Mouse (Mus musculus) midbrain, postnatal 0 days (tissue): ENCODE measurements around the gene Rxrb. TPM values are rescaled to one million over a fixed set of nuclear protein-coding genes. Genes with fewer than 3 reads are reported as not detected.

Experiments used
- ATAC-seq: fragments of 200-750 bp; cut with Nextera tagmentation; 2 replicates; pipeline ENCODE4 v1.8.0; 2017; ENCODE audit warnings: moderate number of reproducible peaks, mild to moderate bottlenecking, moderate TSS enrichment, moderate library complexity; ENCODE audit not compliant: low FRiP score
- DNase-seq: peaks from one replicate; pipeline ENCODE4 v3.0.0-alpha.2; 2015; ENCODE audit warnings: low spot score
- H3K27ac ChIP-seq: fragments of 300-500 bp; sonication (generic); 2 replicates; pipeline ENCODE4 v1.5.1; 2014; ENCODE audit warnings: low read depth, mild to moderate bottlenecking, low read length, mixed read lengths
- H3K27me3 ChIP-seq: fragments of 300-500 bp; sonication (generic); 2 replicates; pipeline ENCODE4 v1.6.1; 2014; ENCODE audit warnings: low read length, control low read depth, mixed read lengths; ENCODE audit not compliant: insufficient read depth
- H3K36me3 ChIP-seq: fragments of 300-500 bp; sonication (generic); 2 replicates; pipeline ENCODE4 v1.6.1; 2014; ENCODE audit warnings: low read length, control low read depth, mixed read lengths; ENCODE audit not compliant: insufficient read depth
- H3K4me1 ChIP-seq: fragments of 300-500 bp; sonication (generic); 2 replicates; pipeline ENCODE4 v1.6.1; 2014; ENCODE audit warnings: mild to moderate bottlenecking, control low read depth, antibody characterized with exemption, low read length, mixed read lengths; ENCODE audit not compliant: insufficient read depth
- H3K4me2 ChIP-seq: fragments of 300-500 bp; sonication (generic); 2 replicates; pipeline ENCODE4 v1.6.1; 2014; ENCODE audit warnings: low read depth, mild to moderate bottlenecking, low read length, mixed read lengths; ENCODE audit not compliant: poor library complexity, severe bottlenecking
- H3K4me3 ChIP-seq: fragments of 300-500 bp; sonication (generic); 2 replicates; pipeline ENCODE4 v1.5.1; 2014; ENCODE audit warnings: low read depth, mild to moderate bottlenecking, low read length, moderate library complexity
- H3K9ac ChIP-seq: fragments of 300-500 bp; sonication (generic); replicated peaks from 2 replicates; pipeline ENCODE4 v1.6.1; 2014; ENCODE audit warnings: mild to moderate bottlenecking, low read length, moderate library complexity, mixed read lengths; ENCODE audit not compliant: poor library complexity, severe bottlenecking
- H3K9me3 ChIP-seq: fragments of 300-500 bp; sonication (generic); 2 replicates; pipeline ENCODE4 v1.6.1; 2016; ENCODE audit warnings: low read length, control low read depth
- CTCF ChIP-seq: IDR thresholded peaks from 2 replicates; pipeline ENCODE4 v1.5.1; 2016; ENCODE audit warnings: antibody characterized with exemption, mild to moderate bottlenecking
- WGBS: fragments of 180-500 bp; shearing (Covaris S2); extraction: QIAGEN DNeasy Blood & Tissue Kit; methylation state at CpG from one replicate; pipeline ENCODE4 v1.1.7; 2014; 5-methylcytosine and 5-hydroxymethylcytosine counted together
- microRNA counts: library from miRNA; unstranded; fragments of <30 nt; microRNA quantifications from one replicate; lab custom pipeline; 2015
- microRNA-seq: library from miRNA; unstranded; fragments of <30 nt; microRNA quantifications from one replicate; pipeline ENCODE4, GENCODE M21; 2016; ENCODE audit warnings: borderline number of aligned reads
- polyA plus RNA-seq: library from polyadenylated mRNA; unstranded; fragments of >200 nt; fragmentation: Nextera tagmentation; extraction: Ambion mirVana; gene quantifications from 2 replicates; pipeline ENCODE4 v1.2.1, GENCODE M21; 2015
- total RNA-seq: library from RNA; depleted of rRNA; stranded (reverse); fragments of >200 nt; gene quantifications from 2 replicates; pipeline ENCODE4 v1.2.3, GENCODE M21; 2014; rRNA removed

Gene Rxrb
- total and polyA plus RNA-seq, 2 experiments from 2014 or later, result 53.7 to 61.2 TPM

GRCm38 (mm10) chr17:34079002-34079401, 47.4 kb downstream of the Rxrb start:
- no peak overlapping the region for H3K4me3 ChIP-seq
- 94% methylated on average over 11 of the region's 11 CpGs for WGBS
- DNase-seq (no peak), ATAC-seq (no peak)
- no peaks in the 10 kb centered on the region for H3K36me3 ChIP-seq
- no peaks in the 10 kb centered on the region for H3K9me3 ChIP-seq
- no peak for TF ChIP-seq CTCF
- H3K4me1 ChIP-seq, result no peaks in the 10 kb centered on the region; the same call in 1 of the 2 replicates
- no peak overlapping the region for H3K4me2 ChIP-seq
- H3K9ac ChIP-seq, result no peak overlapping the region
- no peaks in the 10 kb centered on the region for H3K27me3 ChIP-seq
- no peak overlapping the region for H3K27ac ChIP-seq

DNA sequence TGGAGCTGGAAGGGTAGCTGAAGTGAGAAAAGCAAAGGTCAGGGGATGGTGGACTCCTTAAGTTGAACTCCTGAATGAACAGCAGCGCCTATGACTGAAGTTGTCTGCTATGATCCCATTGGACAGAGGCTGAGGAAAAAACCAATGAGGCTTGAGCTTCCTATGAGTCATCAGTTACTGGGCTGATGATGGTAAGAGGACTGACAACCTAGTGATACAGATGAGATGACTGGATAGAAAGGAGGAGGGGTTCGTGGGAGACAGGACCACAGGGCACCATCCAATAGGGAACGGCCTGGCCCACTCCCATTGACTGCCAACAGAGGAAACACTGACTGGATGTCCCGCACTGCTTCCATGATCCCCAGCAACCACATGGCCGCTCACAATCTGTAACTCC, 48.0 kb downstream of the Rxrb start:
- Histone ChIP-seq H3K9ac (no peak overlapping the region), H3K4me1 (no peaks in the 10 kb centered on the region; the same call in 1 of the 2 replicates), H3K4me2 (0 out of 2 replicates have a peak overlapping the region, but pooled peaks have one; percentile 7), H3K27me3 (no peaks in the 10 kb centered on the region), H3K4me3 (no peak overlapping the region), H3K9me3 (no peaks in the 10 kb centered on the region), H3K27ac (no peak overlapping the region), H3K36me3 (no peaks in the 10 kb centered on the region)
- no peak for TF ChIP-seq CTCF
- DNase-seq (peak; percentile 86), ATAC-seq (peak; percentile 89)
- 11% methylated on average over 5 of the region's 5 CpGs for WGBS

DNA sequence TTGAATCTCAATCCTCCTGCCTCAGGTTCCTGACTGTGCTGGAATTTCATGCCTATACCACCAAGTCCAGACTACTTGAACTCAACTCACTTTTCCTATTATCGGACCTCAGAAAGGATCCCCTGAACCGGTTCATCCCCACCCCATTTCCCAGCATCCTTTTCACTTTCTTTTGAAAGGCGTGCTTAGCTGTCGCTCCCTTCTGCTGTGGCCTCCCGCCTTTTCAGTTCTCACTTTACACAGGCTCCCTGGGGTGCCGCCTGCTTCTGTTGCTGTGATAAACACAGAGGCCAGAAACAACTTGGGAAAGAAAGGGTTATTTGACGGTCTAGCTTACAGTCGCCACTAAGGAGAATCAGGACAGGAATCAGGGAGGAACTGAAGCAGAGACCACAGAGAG, 51.5 kb downstream of the Rxrb start:
- no peak overlapping the region for H3K27ac ChIP-seq
- no peaks in the 10 kb centered on the region for H3K27me3 ChIP-seq
- no peak overlapping the region for H3K4me3 ChIP-seq
- H3K36me3 ChIP-seq, result no peaks in the 10 kb centered on the region
- DNase-seq (no peak), ATAC-seq (no peak)
- no peaks in the 10 kb centered on the region for H3K4me1 ChIP-seq
- TF ChIP-seq CTCF, result no peak
- H3K9ac ChIP-seq, result no peak overlapping the region
- 3% methylated on average over 8 of the region's 8 CpGs for WGBS
- no peaks in the 10 kb centered on the region for H3K9me3 ChIP-seq
- H3K4me2 ChIP-seq, result no peak overlapping the region

- DNase-seq (no peak), ATAC-seq (no peak)
- WGBS, result 39% methylated on average over 2 of the region's 2 CpGs
- H3K4me1 ChIP-seq, result no peaks in the 10 kb centered on the region
- no peak overlapping the region for H3K4me2 ChIP-seq
- H3K9me3 ChIP-seq, result no peaks in the 10 kb centered on the region
- H3K4me3 ChIP-seq, result no peak overlapping the region
- H3K9ac ChIP-seq, result no peak overlapping the region
- H3K36me3 ChIP-seq, result no peaks in the 10 kb centered on the region
- TF ChIP-seq CTCF, result no peak
- no peaks in the 10 kb centered on the region for H3K27me3 ChIP-seq
- no peak overlapping the region for H3K27ac ChIP-seq
These were observed 55.8 kb downstream of the Rxrb start for GRCm38 (mm10) chr17:34087386-34087785.

MicroRNA genes within 50 kb of the gene (microRNA counts, 519-probe panel; counts per million panel counts)
- 4,244 counts per million, percentile 84 among the panel's probes with 10 or more counts for microRNA mmu-miR-219 (lab: Ali Mortazavi, UCI)

Small RNA genes within 50 kb of the gene (microRNA-seq; reads per million reads assigned to microRNA genes)
- gene Mir219a-1 (not detected), gene Mir219c (not detected)

Other genes with a start within 250 kb of the Rxrb start
Only the 30 nearest of the 33 such genes appear.
- gene Rps28, start 207.2 kb upstream of the Rxrb start, total RNA-seq, result 348 and 379 TPM in 2 replicates
- 513 and 564 TPM in 2 replicates for gene Rps28, start 207.2 kb upstream of the Rxrb start, polyA plus RNA-seq
- 211 and 345 TPM in 2 replicates for gene Ndufa7, start 207.2 kb upstream of the Rxrb start, total RNA-seq
- 501 and 560 TPM in 2 replicates for gene Ndufa7, start 207.2 kb upstream of the Rxrb start, polyA plus RNA-seq
- 24.4 and 26.7 TPM in 2 replicates for gene Cd320, start 188.7 kb upstream of the Rxrb start, total RNA-seq
- gene Cd320, start 188.7 kb upstream of the Rxrb start, polyA plus RNA-seq, result 46.8 and 50.0 TPM in 2 replicates
- gene Gm7029, start 158.0 kb upstream of the Rxrb start, total RNA-seq, result not detected in 2 replicates
- not detected in 2 replicates for gene Gm7029, start 158.0 kb upstream of the Rxrb start, polyA plus RNA-seq
- gene Kifc1, start 141.2 kb upstream of the Rxrb start, total RNA-seq, result 4.3 and 5.0 TPM in 2 replicates
- 1.4 and 2.2 TPM in 2 replicates for gene Kifc1, start 141.2 kb upstream of the Rxrb start, polyA plus RNA-seq
- 0.22 and 0.33 TPM in 2 replicates for gene Platr17, start 126.7 kb upstream of the Rxrb start, total RNA-seq
- gene Platr17, start 126.7 kb upstream of the Rxrb start, polyA plus RNA-seq, result 1.4 and 1.5 TPM in 2 replicates
- gene Daxx, start 122.4 kb upstream of the Rxrb start, total RNA-seq, result 52.3 and 55.7 TPM in 2 replicates
- 42.9 and 44.3 TPM in 2 replicates for gene Daxx, start 122.4 kb upstream of the Rxrb start, polyA plus RNA-seq
- gene Tapbp, start 115.9 kb upstream of the Rxrb start, total RNA-seq, result 41.4 and 44.4 TPM in 2 replicates
- 29.0 and 29.1 TPM in 2 replicates for gene Tapbp, start 115.9 kb upstream of the Rxrb start, polyA plus RNA-seq
- gene Zbtb22, start 115.9 kb upstream of the Rxrb start, total RNA-seq, result 44.3 and 50.9 TPM in 2 replicates
- 18.5 and 18.6 TPM in 2 replicates for gene Zbtb22, start 115.9 kb upstream of the Rxrb start, polyA plus RNA-seq
- gene Rgl2, start 102.3 kb upstream of the Rxrb start, total RNA-seq, result 81.8 and 83.0 TPM in 2 replicates
- 33.1 and 38.2 TPM in 2 replicates for gene Rgl2, start 102.3 kb upstream of the Rxrb start, polyA plus RNA-seq
- 47.9 and 60.9 TPM in 2 replicates for gene Pfdn6, start 91.5 kb upstream of the Rxrb start, total RNA-seq
- 170 and 185 TPM in 2 replicates for gene Pfdn6, start 91.5 kb upstream of the Rxrb start, polyA plus RNA-seq
- 14.3 and 15.7 TPM in 2 replicates for gene Wdr46, start 91.2 kb upstream of the Rxrb start, total RNA-seq
- 14.6 and 17.3 TPM in 2 replicates for gene Wdr46, start 91.2 kb upstream of the Rxrb start, polyA plus RNA-seq
- gene B3galt4, start 80.3 kb upstream of the Rxrb start, total RNA-seq, result 8.6 and 14.1 TPM in 2 replicates
- gene B3galt4, start 80.3 kb upstream of the Rxrb start, polyA plus RNA-seq, result 11.1 and 14.0 TPM in 2 replicates
- gene Vps52, start 76.0 kb upstream of the Rxrb start, total RNA-seq, result 39.5 and 46.1 TPM in 2 replicates
- 65.8 and 68.6 TPM in 2 replicates for gene Vps52, start 76.0 kb upstream of the Rxrb start, polyA plus RNA-seq
- 742 and 975 TPM in 2 replicates for gene Rps18, start 75.8 kb upstream of the Rxrb start, total RNA-seq
- 751 and 769 TPM in 2 replicates for gene Rps18, start 75.8 kb upstream of the Rxrb start, polyA plus RNA-seq
- gene H2-K1, start 31.5 kb upstream of the Rxrb start, total RNA-seq, result 19.0 and 21.2 TPM in 2 replicates
- 17.0 and 22.2 TPM in 2 replicates for gene H2-K1, start 31.5 kb upstream of the Rxrb start, polyA plus RNA-seq
- gene Ring1, start 7.1 kb upstream of the Rxrb start, total RNA-seq, result 19.5 and 23.4 TPM in 2 replicates
- 17.3 and 19.5 TPM in 2 replicates for gene Ring1, start 7.1 kb upstream of the Rxrb start, polyA plus RNA-seq
- 58.4 and 67.6 TPM in 2 replicates for gene H2-Ke6, start 3.8 kb upstream of the Rxrb start, total RNA-seq
- 53.6 and 54.7 TPM in 2 replicates for gene H2-Ke6, start 3.8 kb upstream of the Rxrb start, polyA plus RNA-seq
- gene Slc39a7, start 130 bp upstream of the Rxrb start, total RNA-seq, result 170 and 229 TPM in 2 replicates
- 152 and 156 TPM in 2 replicates for gene Slc39a7, start 130 bp upstream of the Rxrb start, polyA plus RNA-seq
- 17.9 and 24.3 TPM in 2 replicates for gene Col11a2, start 7.6 kb downstream of the Rxrb start, total RNA-seq
- 4.1 and 4.6 TPM in 2 replicates for gene Col11a2, start 7.6 kb downstream of the Rxrb start, polyA plus RNA-seq
- not detected in 2 replicates for gene H2-Oa, start 60.5 kb downstream of the Rxrb start, total RNA-seq
- gene H2-Oa, start 60.5 kb downstream of the Rxrb start, polyA plus RNA-seq, result 0.23 TPM in 1 of 2 replicates, not detected in the other
- gene H2-DMa, start 87.7 kb downstream of the Rxrb start, total RNA-seq, result 23.8 and 39.0 TPM in 2 replicates
- 24.8 and 26.1 TPM in 2 replicates for gene H2-DMa, start 87.7 kb downstream of the Rxrb start, polyA plus RNA-seq
- gene Brd2, start 90.8 kb downstream of the Rxrb start, total RNA-seq, result 219 and 233 TPM in 2 replicates
- 107 and 124 TPM in 2 replicates for gene Brd2, start 90.8 kb downstream of the Rxrb start, polyA plus RNA-seq
- 0.16 and 0.47 TPM in 2 replicates for gene H2-DMb2, start 111.5 kb downstream of the Rxrb start, total RNA-seq
- 1.4 and 1.6 TPM in 2 replicates for gene H2-DMb2, start 111.5 kb downstream of the Rxrb start, polyA plus RNA-seq
- 0.47 and 4.7 TPM in 2 replicates for gene H2-DMb1, start 121.3 kb downstream of the Rxrb start, total RNA-seq
- 1.6 and 2.3 TPM in 2 replicates for gene H2-DMb1, start 121.3 kb downstream of the Rxrb start, polyA plus RNA-seq
- 7.1 and 16.5 TPM in 2 replicates for gene Tap1, start 155.7 kb downstream of the Rxrb start, total RNA-seq
- gene Tap1, start 155.7 kb downstream of the Rxrb start, polyA plus RNA-seq, result 7.7 and 8.3 TPM in 2 replicates
- 0.99 and 1.1 TPM in 2 replicates for gene Psmb9, start 156.0 kb downstream of the Rxrb start, total RNA-seq
- gene Psmb9, start 156.0 kb downstream of the Rxrb start, polyA plus RNA-seq, result 2.0 and 3.3 TPM in 2 replicates
- 1.7 and 2.8 TPM in 2 replicates for gene Psmb8, start 165.9 kb downstream of the Rxrb start, total RNA-seq
- 4.2 and 5.3 TPM in 2 replicates for gene Psmb8, start 165.9 kb downstream of the Rxrb start, polyA plus RNA-seq
- 1.8 and 2.0 TPM in 2 replicates for gene Tap2, start 171.7 kb downstream of the Rxrb start, total RNA-seq
- 2.9 and 4.2 TPM in 2 replicates for gene Tap2, start 171.7 kb downstream of the Rxrb start, polyA plus RNA-seq
- gene H2-Ob, start 207.1 kb downstream of the Rxrb start, total RNA-seq, result 1.1 and 1.2 TPM in 2 replicates
- gene H2-Ob, start 207.1 kb downstream of the Rxrb start, polyA plus RNA-seq, result 0.31 and 0.55 TPM in 2 replicates